Mouse (Mus musculus): Measurements from ENCODE around the gene Cyb5d1. TPM values are rescaled to one million over a fixed set of nuclear protein-coding genes. Genes with fewer than 3 reads are reported as not detected.
A peak's percentile ranks its signal among the peaks of the same experiment; 100 is the strongest.

The Cyb5d1 gene
- polyA plus RNA-seq, 1 experiment from 2014 or later = 33.3 TPM

- Histone ChIP-seq H3K27me3 (ENCODE audit: control insufficient read depth, insufficient read depth, low read length) (no peaks in the 10 kb centered on the region), H3K9ac (replicated peaks; ENCODE audit: low read length) (peak overlapping the region; percentile 100), H3K27ac (replicated peaks; ENCODE audit: low read depth, low read length) (peak overlapping the region; percentile 99), H3K4me1 (ENCODE audit: control insufficient read depth, insufficient read depth, low read length) (peaks cover 13% of the 10 kb centered on the region), H3K9me3 (replicated peaks; ENCODE audit: control insufficient read depth, low read length) (no peaks in the 10 kb centered on the region), H3K4me3 (ENCODE audit: low read depth, low read length) (peak overlapping the region; percentile 99), H3K36me3 (replicated peaks; ENCODE audit: control insufficient read depth, insufficient read depth, low read depth, low read length) (peaks cover 7% of the 10 kb centered on the region), H3K4me2 (ENCODE audit: low read depth, low read length) (peak overlapping the region; percentile 90)
- ATAC-seq (replicated peaks; ENCODE audit: insufficient number of reproducible peaks, low FRiP score, low TSS enrichment, low read depth) (0 out of 2 replicates have a peak, but pooled peaks have one; percentile 5), DNase-seq (ENCODE audit: low spot score) (peak; percentile 54)
- whole genome bisulfite sequencing = under 1% methylated on average over 22 of the region's 22 CpGs
These were observed 27.6 kb downstream of the Cyb5d1 start for GRCm38 (mm10) chr11:69367616-69368355.

- Histone ChIP-seq H3K4me2 (ENCODE audit: low read depth, low read length) (peak overlapping the region; percentile 90), H3K9ac (replicated peaks; ENCODE audit: low read length) (peak overlapping the region; percentile 100), H3K27ac (replicated peaks; ENCODE audit: low read depth, low read length) (peak overlapping the region; percentile 99), H3K27me3 (ENCODE audit: control insufficient read depth, insufficient read depth, low read length) (no peaks in the 10 kb centered on the region), H3K9me3 (replicated peaks; ENCODE audit: control insufficient read depth, low read length) (no peaks in the 10 kb centered on the region), H3K4me1 (ENCODE audit: control insufficient read depth, insufficient read depth, low read length) (peaks cover 15% of the 10 kb centered on the region), H3K36me3 (replicated peaks; ENCODE audit: control insufficient read depth, insufficient read depth, low read depth, low read length) (peaks cover 7% of the 10 kb centered on the region), H3K4me3 (ENCODE audit: low read depth, low read length) (peak overlapping the region; percentile 99)
- DNase-seq (ENCODE audit: low spot score) (peak; percentile 64), ATAC-seq (replicated peaks; ENCODE audit: insufficient number of reproducible peaks, low FRiP score, low TSS enrichment, low read depth) (no peak)
- under 1% methylated on average over 22 of the region's 22 CpGs for WGBS
These were observed 28.4 kb downstream of the Cyb5d1 start for GRCm38 (mm10) chr11:69366855-69367615.

GRCm38 (mm10) chr11:69366157-69366854, 29.1 kb downstream of the Cyb5d1 start:
- WGBS = under 1% methylated on average over 26 of the region's 26 CpGs
- H3K36me3 ChIP-seq (replicated peaks; ENCODE audit: control insufficient read depth, insufficient read depth, low read depth, low read length) = peaks cover 12% of the 10 kb centered on the region
- H3K27ac ChIP-seq (replicated peaks; ENCODE audit: low read depth, low read length) = peak overlapping the region; percentile 96
- ATAC-seq (replicated peaks; ENCODE audit: insufficient number of reproducible peaks, low FRiP score, low TSS enrichment, low read depth) = peak; percentile 78
- DNase-seq (ENCODE audit: low spot score) = peak; percentile 95
- peak overlapping the region; percentile 34 for H3K4me3 ChIP-seq (ENCODE audit: low read depth, low read length)
- peaks cover 15% of the 10 kb centered on the region for H3K4me1 ChIP-seq (ENCODE audit: control insufficient read depth, insufficient read depth, low read length)
- H3K27me3 ChIP-seq (ENCODE audit: control insufficient read depth, insufficient read depth, low read length) = no peaks in the 10 kb centered on the region
- H3K9ac ChIP-seq (replicated peaks; ENCODE audit: low read length) = peak overlapping the region; percentile 65
- peak overlapping the region; percentile 69 for H3K4me2 ChIP-seq (ENCODE audit: low read depth, low read length)
- no peaks in the 10 kb centered on the region for H3K9me3 ChIP-seq (replicated peaks; ENCODE audit: control insufficient read depth, low read length)

- Histone ChIP-seq H3K4me3 (ENCODE audit: low read depth, low read length) (peak overlapping the region; percentile 34), H3K4me1 (ENCODE audit: control insufficient read depth, insufficient read depth, low read length) (peaks cover 15% of the 10 kb centered on the region), H3K27me3 (ENCODE audit: control insufficient read depth, insufficient read depth, low read length) (no peaks in the 10 kb centered on the region), H3K27ac (replicated peaks; ENCODE audit: low read depth, low read length) (peak overlapping the region; percentile 96), H3K4me2 (ENCODE audit: low read depth, low read length) (peak overlapping the region; percentile 69), H3K9me3 (replicated peaks; ENCODE audit: control insufficient read depth, low read length) (no peaks in the 10 kb centered on the region), H3K36me3 (replicated peaks; ENCODE audit: control insufficient read depth, insufficient read depth, low read depth, low read length) (peaks cover 15% of the 10 kb centered on the region), H3K9ac (replicated peaks; ENCODE audit: low read length) (peak overlapping the region; percentile 65)
- 23% methylated on average over 6 of the region's 6 CpGs for WGBS
- no peak for DNase-seq (ENCODE audit: low spot score)
- no peak for ATAC-seq (replicated peaks; ENCODE audit: insufficient number of reproducible peaks, low FRiP score, low TSS enrichment, low read depth)
These were observed 29.7 kb downstream of the Cyb5d1 start for GRCm38 (mm10) chr11:69365722-69366121.

- no peak; the same call in 1 of the 2 replicates for ATAC-seq (replicated peaks; ENCODE audit: insufficient number of reproducible peaks, low FRiP score, low TSS enrichment, low read depth)
- Histone ChIP-seq H3K4me1 (ENCODE audit: control insufficient read depth, insufficient read depth, low read length) (peaks cover 15% of the 10 kb centered on the region), H3K4me3 (ENCODE audit: low read depth, low read length) (peak overlapping the region; percentile 7; the same call in 1 of the 2 replicates)
These were observed 30.5 kb downstream of the Cyb5d1 start for GRCm38 (mm10) chr11:69364910-69365309.

GRCm38 (mm10) chr11:69364376-69364775, 31.1 kb downstream of the Cyb5d1 start:
- 0 out of 2 replicates have a peak overlapping the region, but pooled peaks have one; percentile 16 for H3K27ac ChIP-seq (replicated peaks; ENCODE audit: low read depth, low read length)
- no peak overlapping the region for H3K4me3 ChIP-seq (ENCODE audit: low read depth, low read length)
- DNase-seq (ENCODE audit: low spot score) (no peak), ATAC-seq (replicated peaks; ENCODE audit: insufficient number of reproducible peaks, low FRiP score, low TSS enrichment, low read depth) (no peak)
- peaks cover 27% of the 10 kb centered on the region for H3K36me3 ChIP-seq (replicated peaks; ENCODE audit: control insufficient read depth, insufficient read depth, low read depth, low read length)
- peaks cover 15% of the 10 kb centered on the region for H3K4me1 ChIP-seq (ENCODE audit: control insufficient read depth, insufficient read depth, low read length)
- H3K27me3 ChIP-seq (ENCODE audit: control insufficient read depth, insufficient read depth, low read length) = no peaks in the 10 kb centered on the region
- 44% methylated on average over 8 of the region's 8 CpGs for WGBS
- H3K4me2 ChIP-seq (ENCODE audit: low read depth, low read length) = no peak overlapping the region
- H3K9me3 ChIP-seq (replicated peaks; ENCODE audit: control insufficient read depth, low read length) = no peaks in the 10 kb centered on the region
- no peak overlapping the region for H3K9ac ChIP-seq (replicated peaks; ENCODE audit: low read length)

More at GRCm38 (mm10) chr11:69364910-69365309, 30.5 kb downstream of the Cyb5d1 start:
- Histone ChIP-seq H3K9ac (replicated peaks; ENCODE audit: low read length) (peak overlapping the region; percentile 40), H3K9me3 (replicated peaks; ENCODE audit: control insufficient read depth, low read length) (no peaks in the 10 kb centered on the region), H3K36me3 (replicated peaks; ENCODE audit: control insufficient read depth, insufficient read depth, low read depth, low read length) (peaks cover 23% of the 10 kb centered on the region), H3K4me2 (ENCODE audit: low read depth, low read length) (peak overlapping the region; percentile 69), H3K27ac (replicated peaks; ENCODE audit: low read depth, low read length) (peak overlapping the region; percentile 96; the same call in 1 of the 2 replicates), H3K27me3 (ENCODE audit: control insufficient read depth, insufficient read depth, low read length) (no peaks in the 10 kb centered on the region)
- WGBS = 0% methylated on average over 6 of the region's 6 CpGs
- peak; percentile 56 for DNase-seq (ENCODE audit: low spot score)

GRCm38 (mm10) chr11:69362479-69362878, 33.0 kb downstream of the Cyb5d1 start:
- H3K27me3 ChIP-seq (ENCODE audit: control insufficient read depth, insufficient read depth, low read length) = no peaks in the 10 kb centered on the region
- H3K4me1 ChIP-seq (ENCODE audit: control insufficient read depth, insufficient read depth, low read length) = peaks cover 15% of the 10 kb centered on the region
- no peak overlapping the region for H3K9ac ChIP-seq (replicated peaks; ENCODE audit: low read length)
- no peak overlapping the region for H3K4me2 ChIP-seq (ENCODE audit: low read depth, low read length)
- ATAC-seq (replicated peaks; ENCODE audit: insufficient number of reproducible peaks, low FRiP score, low TSS enrichment, low read depth) (no peak), DNase-seq (ENCODE audit: low spot score) (peak; percentile 72)
- no peak overlapping the region for H3K4me3 ChIP-seq (ENCODE audit: low read depth, low read length)
- H3K27ac ChIP-seq (replicated peaks; ENCODE audit: low read depth, low read length) = no peak overlapping the region
- H3K36me3 ChIP-seq (replicated peaks; ENCODE audit: control insufficient read depth, insufficient read depth, low read depth, low read length) = peaks cover 35% of the 10 kb centered on the region
- 35% methylated on average over 2 of the region's 2 CpGs for WGBS
- H3K9me3 ChIP-seq (replicated peaks; ENCODE audit: control insufficient read depth, low read length) = no peaks in the 10 kb centered on the region
